ENCODE assay signal across 10 mouse cellular contexts in the genomic region with DNA sequence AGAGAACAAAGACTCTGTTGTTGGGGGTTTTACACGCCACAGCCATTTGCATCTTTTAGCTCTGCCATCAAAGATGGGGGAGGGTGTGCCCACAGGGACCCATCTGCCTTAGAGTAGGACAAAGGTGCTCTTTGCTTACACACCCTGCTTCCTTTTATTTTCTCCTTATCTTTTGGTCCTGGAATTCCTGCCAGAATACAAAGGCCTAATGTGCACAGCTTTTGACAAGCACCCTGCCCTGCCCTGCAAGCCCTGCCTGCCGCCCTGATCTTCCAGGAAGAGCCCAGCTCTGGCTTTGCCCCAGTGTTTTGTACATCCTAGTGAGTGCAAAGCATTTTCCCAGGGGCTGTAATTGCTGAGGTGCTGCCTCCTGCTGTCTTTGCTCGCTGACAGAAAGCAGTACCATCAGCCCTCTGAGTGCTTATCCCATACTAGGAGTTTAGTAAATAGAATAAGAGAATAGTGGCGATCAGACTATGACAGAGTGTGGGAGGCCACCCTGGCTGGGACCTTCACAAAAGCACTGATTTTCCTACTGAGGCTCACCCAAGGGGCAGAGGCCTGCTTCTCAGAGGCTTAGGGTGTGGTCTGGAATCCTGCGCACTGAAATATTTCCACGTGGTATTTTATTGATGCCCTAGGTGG. TPM values are rescaled to one million over a fixed set of nuclear protein-coding genes. Genes with fewer than 3 reads are reported as not detected.
DNase-seq lines count a peak whose midpoint lies in the region; ATAC-seq and TF ChIP-seq lines count a peak whose summit lies in the region.
"Had no signal": no experiment of that assay in that cellular context is flagged by ENCODE, and none has a peak within 500 bp of the region (broad histone marks: within the 10 kb centered on the region; RNA-seq: fewer than 3 reads in every experiment).

No protein-coding gene starts in this region.

- no peaks in the 10 kb centered on the region for H3K27me3 ChIP-seq in embryonic facial prominence, embryonic 10.5 days (replicated peaks; ENCODE audit: low read depth, poor library complexity, severe bottlenecking)
- H3K27me3 ChIP-seq in intestine, embryonic 15.5 days (replicated peaks): no peaks in the 10 kb centered on the region
- no peaks in the 10 kb centered on the region for H3K27me3 ChIP-seq in small intestine, adult 2 months (ENCODE audit: control insufficient read depth, insufficient read depth, low read length)
- H3K27me3 ChIP-seq: embryonic facial prominence, embryonic 15.5 days had no signal

- H3K9ac ChIP-seq in intestine, embryonic 15.5 days: no peak overlapping the region
- H3K9ac ChIP-seq: embryonic facial prominence, embryonic 15.5 days had no signal

- TF ChIP-seq CTCF in layer of hippocampus, adult 2 months (conservative IDR thresholded peaks at IDR 0.05): peak; percentile 44
- TF ChIP-seq CTCF in small intestine, adult 2 months (IDR thresholded peaks at IDR 0.05; ENCODE audit: extremely low read depth, insufficient read length, insufficient replicate concordance, low read depth, low read length): no peak

- H3K9me3 ChIP-seq in embryonic facial prominence, embryonic 10.5 days: no peaks in the 10 kb centered on the region
- H3K9me3 ChIP-seq in intestine, embryonic 15.5 days: no peaks in the 10 kb centered on the region
- H3K9me3 ChIP-seq: embryonic facial prominence, embryonic 15.5 days had no signal

- TF ChIP-seq POLR2A in small intestine, adult 2 months (IDR thresholded peaks at IDR 0.05; ENCODE audit: low read depth, low read length): no peak

- ATAC-seq in intestine, embryonic 15.5 days: peak; percentile 90

- H3K4me3 ChIP-seq in layer of hippocampus, adult 2 months: no peak overlapping the region
- H3K4me3 ChIP-seq in embryonic facial prominence, embryonic 10.5 days: no peak overlapping the region
- H3K4me3 ChIP-seq in intestine, embryonic 15.5 days (replicated peaks): no peak overlapping the region
- H3K4me3 ChIP-seq in small intestine, adult 2 months (ENCODE audit: low read depth, low read length): no peak overlapping the region
- H3K4me3 ChIP-seq: embryonic facial prominence, embryonic 15.5 days had no signal

- peaks cover 18% of the 10 kb centered on the region for H3K4me1 ChIP-seq in embryonic facial prominence, embryonic 10.5 days
- peaks cover 7% of the 10 kb centered on the region; the same call in 1 of the 2 replicates for H3K4me1 ChIP-seq in intestine, embryonic 15.5 days (replicated peaks)
- peaks cover 20% of the 10 kb centered on the region; the same call in 1 of the 2 replicates for H3K4me1 ChIP-seq in small intestine, adult 2 months (ENCODE audit: control insufficient read depth, insufficient read depth, insufficient read length, low read length)

- DNase-seq in layer of hippocampus, adult 2 months (ENCODE audit: low spot score in 2 of 2): no peak
- DNase-seq in layer of hippocampus, adult 11-12 months (ENCODE audit: low spot score): no peak
- peak; percentile 36 for DNase-seq in embryonic facial prominence, embryonic 10.5 days (ENCODE audit: low spot score)
- DNase-seq in urinary bladder, adult 2 months (ENCODE audit: low spot score): no peak
- no peak for DNase-seq in spleen, postnatal 14 days (ENCODE audit: low spot score in 2 of 2)
- no peak for DNase-seq in cerebellum, adult 9-11 months

- peak overlapping the region; percentile 30; the same call in 1 of the 2 replicates for H3K4me2 ChIP-seq in intestine, embryonic 15.5 days (replicated peaks)
- H3K4me2 ChIP-seq: embryonic facial prominence, embryonic 15.5 days had no signal

- no peaks in the 10 kb centered on the region for H3K36me3 ChIP-seq in embryonic facial prominence, embryonic 10.5 days (replicated peaks)
- H3K36me3 ChIP-seq in intestine, embryonic 15.5 days: no peaks in the 10 kb centered on the region
- H3K36me3 ChIP-seq in small intestine, adult 2 months (ENCODE audit: control insufficient read depth, insufficient read depth, low read length): no peaks in the 10 kb centered on the region
- H3K36me3 ChIP-seq: embryonic facial prominence, embryonic 15.5 days had no signal

- WGBS in embryonic facial prominence, embryonic 10.5 days: 8% methylated on average over 6 of the region's 6 CpGs
- 14% methylated on average over 6 of the region's 6 CpGs for WGBS in intestine, embryonic 15.5 days
- WGBS in small intestine, adult 2 months: 11% methylated on average over 6 of the region's 6 CpGs

- peak overlapping the region; percentile 85 for H3K27ac ChIP-seq in layer of hippocampus, adult 2 months
- H3K27ac ChIP-seq in embryonic facial prominence, embryonic 10.5 days (replicated peaks): peak overlapping the region; percentile 73
- 0 out of 2 replicates have a peak overlapping the region, but pooled peaks have one; percentile 36 for H3K27ac ChIP-seq in intestine, embryonic 15.5 days
- peak overlapping the region; percentile 94 for H3K27ac ChIP-seq in small intestine, adult 2 months (ENCODE audit: insufficient read depth, low read depth, low read length)
- H3K27ac ChIP-seq: embryonic facial prominence, embryonic 15.5 days had no signal

RNA-seq across cellular contexts. Expression of gene Itprid1, which starts 44.7 kb away (rescaled TPM):
- 1 to 10 TPM in 1 of 2 experiments, under 1 TPM in 1; 1.00 to 1.0 TPM for total RNA-seq in layer of hippocampus, adult 2 months (2021)
- 0.19 TPM in 1 of 2 replicates, not detected in the other for polyA plus RNA-seq in embryonic facial prominence, embryonic 10.5 days (2016; fragmentation: Nextera tagmentation; extraction: Ambion mirVana)
- not detected in 2 replicates for polyA plus RNA-seq in intestine, embryonic 15.5 days (2015; fragmentation: Nextera tagmentation; extraction: Ambion mirVana)
- 0.22 and 0.51 TPM in 2 replicates for polyA plus RNA-seq in small intestine, adult 2 months (2012; rRNA removed)
- polyA plus RNA-seq in urinary bladder, adult 2 months (2012; rRNA removed): 2.0 and 2.2 TPM in 2 replicates
- polyA plus RNA-seq: liver, embryonic 16.5 days had no signal

Comparison
In these comparisons a context has a peak if more than half of its experiments do, and no peak if none do; other contexts are left out.
1. H3K27ac ChIP-seq: peak in every context shown above with its lines; median percentile 94 in small intestine, adult 2 months; 85 in layer of hippocampus, adult 2 months; 73 in embryonic facial prominence, embryonic 10.5 days; 36 in intestine, embryonic 15.5 days.